Mouse (Mus musculus) spleen, embryonic (tissue): ENCODE results near the gene Gpr132.

Source experiments
- CTCF ChIA-PET: fragments of 350-600 bp; sonication (Branson Sonifier 250); formaldehyde crosslinking; loops from one replicate; lab custom pipeline; 2022; lab: Charles Lee

Gpr132 gene

GRCm38 (mm10) chr12:112877607-112878020 lies 9.6 kb upstream of the Gpr132 start:
- CTCF ChIA-PET: no interaction called here

GRCm38 (mm10) chr12:112877073-112877576 lies 9.1 kb upstream of the Gpr132 start:
- CTCF ChIA-PET: no interaction called here

GRCm38 (mm10) chr12:112876332-112877072 lies 8.5 kb upstream of the Gpr132 start:
- CTCF ChIA-PET: no interaction called here

- CTCF ChIA-PET: interaction anchor here (0.5 to 0.8 kb wide), 4 partner anchors 9 to 226 kb away, joined by 3 to 9 read pairs (median 4); no protein-coding TSS in a partner anchor
These were observed 7.4 kb upstream of the Gpr132 start for GRCm38 (mm10) chr12:112875225-112876013.

GRCm38 (mm10) chr12:112874199-112874598 lies 6.2 kb upstream of the Gpr132 start:
- CTCF ChIA-PET: interaction anchor here (1.3 kb wide), 1 partner anchor 25 kb away, joined by 11 read pairs; no protein-coding TSS in a partner anchor

GRCm38 (mm10) chr12:112873452-112874190 lies 5.6 kb upstream of the Gpr132 start:
- CTCF ChIA-PET: interaction anchor here (0.6 to 1.3 kb wide), 4 partner anchors 9 to 125 kb away, joined by 3 to 11 read pairs (median 4); no protein-coding TSS in a partner anchor

- CTCF ChIA-PET: interaction anchor here (0.6 to 1.3 kb wide), 4 partner anchors 8 to 126 kb away, joined by 3 to 11 read pairs (median 4); no protein-coding TSS in a partner anchor
These were observed 5.0 kb upstream of the Gpr132 start for GRCm38 (mm10) chr12:112872991-112873390.

- CTCF ChIA-PET: interaction anchor here (0.7 to 1.4 kb wide), 3 partner anchors 11 to 178 kb away, joined by 3 to 9 read pairs (median 4); no protein-coding TSS in a partner anchor
These were observed 3.2 kb upstream of the Gpr132 start for GRCm38 (mm10) chr12:112871272-112871671.

- CTCF ChIA-PET: interaction anchor here (0.7 kb wide), 1 partner anchor 24 kb away, joined by 3 read pairs; no protein-coding TSS in a partner anchor
These were observed 2.7 kb upstream of the Gpr132 start for GRCm38 (mm10) chr12:112870775-112871174.

- CTCF ChIA-PET: interaction anchor here (0.7 kb wide), 1 partner anchor 178 kb away, joined by 4 read pairs; no protein-coding TSS in a partner anchor
These were observed 1.8 kb upstream of the Gpr132 start for GRCm38 (mm10) chr12:112869783-112870204.

GRCm38 (mm10) chr12:112867106-112867674 lies 838 bp downstream of the Gpr132 start:
- CTCF ChIA-PET: interaction anchor here (0.7 to 0.8 kb wide), 2 partner anchors 8 to 569 kb away, joined by 3 read pairs; no protein-coding TSS in a partner anchor

- CTCF ChIA-PET: interaction anchor here (0.7 to 0.8 kb wide), 3 partner anchors 9 to 569 kb away, joined by 3 read pairs; no protein-coding TSS in a partner anchor
These were observed 1.5 kb downstream of the Gpr132 start for GRCm38 (mm10) chr12:112866467-112867080.

GRCm38 (mm10) chr12:112864804-112865203 lies 3.2 kb downstream of the Gpr132 start:
- CTCF ChIA-PET: interaction anchor here (0.7 to 0.9 kb wide), 2 partner anchors 8 to 55 kb away, joined by 3 to 7 read pairs; no protein-coding TSS in a partner anchor

GRCm38 (mm10) chr12:112861911-112862321 lies 6.1 kb downstream of the Gpr132 start:
- CTCF ChIA-PET: interaction anchor here (0.6 kb wide), 1 partner anchor 232 kb away, joined by 8 read pairs; no protein-coding TSS in a partner anchor

GRCm38 (mm10) chr12:112860765-112861164 lies 7.3 kb downstream of the Gpr132 start:
- CTCF ChIA-PET: interaction anchor here (0.9 to 1.3 kb wide), 2 partner anchors 9 to 11 kb away, joined by 4 to 9 read pairs; no protein-coding TSS in a partner anchor

- CTCF ChIA-PET: interaction anchor here (1.3 kb wide), 1 partner anchor 12 kb away, joined by 9 read pairs; no protein-coding TSS in a partner anchor
These were observed 8.1 kb downstream of the Gpr132 start for GRCm38 (mm10) chr12:112859930-112860329.

GRCm38 (mm10) chr12:112858581-112859336 lies 9.3 kb downstream of the Gpr132 start:
- CTCF ChIA-PET: no interaction called here

GRCm38 (mm10) chr12:112857021-112857925 lies 10.8 kb downstream of the Gpr132 start:
- CTCF ChIA-PET: no interaction called here
